Mouse (Mus musculus) thymus, postnatal 4 days (tissue): Measurements from ENCODE around the gene Myo1e.

Experiments
- DNase-seq: peaks from one replicate; pipeline ENCODE4 v3.0.0; 2021

Gene Myo1e

DNA sequence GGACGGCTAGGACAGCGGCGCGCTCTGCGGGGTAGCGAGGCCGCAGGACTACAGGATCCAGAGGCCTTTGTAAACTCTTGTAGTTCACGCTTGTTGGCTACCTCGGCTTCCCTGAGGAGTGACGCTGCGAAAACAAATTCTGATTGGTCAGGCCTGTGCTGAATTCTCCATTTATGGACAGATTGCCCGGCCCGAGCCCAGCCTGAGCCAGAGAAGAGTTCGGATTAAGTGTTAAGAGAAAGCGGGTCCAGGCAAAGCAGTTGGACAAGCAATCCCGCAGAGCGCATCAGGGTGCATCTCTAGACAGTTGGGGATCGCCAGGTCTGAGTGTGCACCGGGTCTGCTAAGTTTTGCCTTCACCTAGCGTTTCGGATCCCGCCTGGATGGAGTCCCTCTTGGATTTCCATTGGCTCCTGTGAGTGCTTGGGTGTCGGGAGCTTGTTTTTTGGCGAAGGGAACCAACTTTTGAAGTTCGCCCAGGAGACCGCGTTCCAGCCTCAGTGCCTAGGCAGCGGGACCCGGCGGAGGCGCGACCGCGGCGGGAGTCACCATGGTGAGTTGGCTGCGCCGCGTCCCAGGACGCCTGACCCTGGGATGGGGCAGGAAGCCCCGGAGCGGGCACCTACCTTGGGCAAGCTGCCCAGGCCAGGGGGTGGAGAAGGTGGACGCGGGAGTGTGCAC lies at the start of gene Myo1e:
Gene Myo1e (plus strand): TSS at position 200 of the 681 bp plus-strand sequence.
- DNase-seq, result peak; percentile 45

DNA sequence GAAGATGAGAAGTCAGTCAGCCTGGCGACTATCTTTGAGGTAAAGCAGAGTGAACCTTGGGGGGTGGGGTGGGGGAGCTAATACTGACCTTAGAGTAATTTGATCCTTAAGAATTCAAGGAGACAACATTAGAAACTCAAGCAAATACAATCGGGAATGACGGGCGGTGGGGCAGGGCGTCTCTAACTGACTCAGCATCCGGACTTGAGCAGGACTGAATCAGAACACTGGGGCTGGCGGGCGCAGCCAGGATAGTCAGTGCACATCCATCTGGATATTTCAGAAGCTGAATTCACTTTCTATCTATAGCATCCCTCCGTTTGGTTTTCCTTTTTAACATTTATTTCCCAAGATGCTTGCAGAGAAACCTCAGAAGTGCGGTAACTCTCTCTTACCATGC lies 47.1 kb upstream of the Myo1e start:
- DNase-seq, result no peak

DNA sequence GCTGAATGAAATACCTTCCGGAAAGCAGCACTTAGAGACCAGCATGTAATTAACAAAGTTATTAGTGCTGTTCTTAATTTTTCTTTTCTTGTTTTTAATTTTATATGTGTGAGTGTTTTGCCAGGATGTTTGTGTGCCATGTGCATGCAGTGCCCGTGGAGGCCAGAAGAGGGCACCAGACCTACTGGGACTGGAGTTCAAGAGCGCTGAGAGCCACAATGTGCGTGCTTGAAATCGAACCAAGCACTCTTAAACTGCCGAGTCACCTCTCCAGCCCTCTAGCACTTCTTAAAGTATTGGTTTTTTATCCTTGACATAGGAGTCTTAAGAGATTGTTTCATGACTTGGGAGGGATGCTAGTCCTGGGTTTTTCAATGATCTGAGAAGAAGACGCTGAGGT lies 38.2 kb upstream of the Myo1e start:
- peak; percentile 56 for DNase-seq

DNA sequence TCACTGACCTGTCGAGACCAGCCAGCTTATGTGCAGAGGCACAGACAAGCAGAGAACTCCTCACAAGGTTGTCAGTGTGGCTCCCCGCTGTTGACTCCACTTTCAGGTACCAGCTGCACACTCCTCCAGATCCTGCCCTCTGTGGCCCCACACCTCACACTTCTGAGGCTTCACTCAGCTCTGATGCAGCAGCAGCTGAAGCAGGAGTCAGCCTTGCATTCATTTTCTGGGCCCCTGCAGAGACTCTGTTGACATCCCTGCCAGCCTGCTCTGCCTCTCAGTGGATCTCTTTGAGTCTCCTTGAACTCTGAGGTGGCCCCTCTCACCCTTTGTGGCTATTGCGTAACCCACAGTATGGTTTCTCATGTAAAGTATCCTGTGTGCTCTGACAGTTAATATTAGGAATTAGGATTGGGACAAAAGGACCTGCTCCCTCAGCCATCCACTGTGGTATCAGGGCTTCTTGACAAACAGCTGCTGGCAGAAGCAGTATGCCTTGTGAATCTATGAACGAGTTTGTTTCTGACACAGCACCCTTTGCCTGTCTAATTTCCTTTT lies 32.8 kb upstream of the Myo1e start:
- peak; percentile 24 for DNase-seq

DNA sequence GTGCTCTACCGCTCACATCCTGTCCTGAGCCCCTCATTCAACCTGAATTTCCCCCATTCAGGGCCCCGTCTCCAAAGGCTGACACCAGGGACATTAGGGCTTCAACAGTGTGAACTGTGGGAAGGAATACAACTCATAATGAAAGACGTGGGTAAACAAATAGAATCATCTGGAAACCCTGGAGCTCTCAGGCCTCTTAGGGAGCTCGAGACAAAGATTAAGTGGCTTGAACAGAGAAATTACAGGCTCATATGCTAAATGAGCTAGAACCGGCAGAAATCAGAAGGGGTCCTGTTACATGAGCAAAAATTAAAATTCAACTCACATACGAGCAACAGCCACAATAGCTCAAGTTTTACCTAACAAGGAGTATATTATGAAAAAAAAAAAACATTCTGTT lies 32.3 kb upstream of the Myo1e start:
- no peak for DNase-seq

DNA sequence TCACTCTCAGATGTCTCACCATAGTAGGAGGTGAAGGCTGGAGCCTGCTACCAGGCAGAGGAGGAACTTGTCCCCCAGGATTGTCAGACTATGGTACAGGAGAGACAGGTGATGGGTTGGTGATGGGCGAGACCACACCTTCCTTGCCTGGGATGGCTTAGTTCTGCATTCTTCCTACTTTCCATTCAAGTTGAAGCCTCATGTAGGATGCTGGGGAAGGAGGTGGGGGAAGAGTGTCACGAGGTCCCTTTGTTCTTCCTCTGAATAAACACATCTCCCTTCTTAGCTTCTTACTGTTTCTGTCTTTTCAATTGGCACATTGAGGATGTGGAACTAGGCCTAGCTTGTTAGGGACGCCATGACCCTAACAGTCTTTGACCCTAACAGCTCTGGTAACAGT lies 30.9 kb upstream of the Myo1e start:
- DNase-seq, result no peak

DNA sequence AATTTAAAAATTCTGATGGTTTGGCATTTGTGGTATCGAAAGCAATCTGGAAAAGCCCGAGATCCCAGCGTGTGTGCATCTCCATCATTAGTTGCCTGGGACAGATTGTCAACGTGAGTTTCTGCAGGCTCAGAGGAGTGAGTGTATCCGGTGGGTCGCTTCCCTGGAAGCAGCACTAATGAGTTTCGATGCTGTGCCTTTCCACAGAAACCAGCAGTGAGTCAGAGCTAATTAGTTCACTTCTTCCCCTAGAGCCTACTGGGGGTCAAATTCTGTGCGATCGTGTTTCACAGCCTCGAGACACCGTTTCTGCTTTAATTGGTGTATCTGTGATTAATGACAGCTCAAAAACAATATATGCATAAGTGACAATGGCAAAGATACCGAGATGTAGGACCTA lies 25.4 kb upstream of the Myo1e start:
- no peak for DNase-seq

DNA sequence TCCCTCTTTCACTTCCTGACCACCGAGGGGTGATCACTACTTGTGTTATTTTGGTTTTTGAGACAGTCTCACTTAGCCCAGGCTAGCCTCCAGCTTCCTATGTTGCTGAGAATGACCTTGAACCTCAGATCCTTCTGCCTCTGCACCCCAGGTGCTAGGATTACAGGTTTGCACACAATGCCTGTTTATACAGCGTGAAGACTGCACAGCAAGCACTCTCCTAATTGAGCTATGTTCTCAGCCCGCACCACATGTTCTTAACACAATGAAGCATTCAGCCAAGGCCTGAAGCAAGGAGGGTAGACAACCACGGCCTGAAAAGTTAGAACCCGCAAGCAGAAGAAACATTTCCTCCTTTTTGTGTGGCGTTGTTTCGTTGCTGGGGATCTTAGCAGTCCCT lies 24.5 kb upstream of the Myo1e start:
- no peak for DNase-seq

DNA sequence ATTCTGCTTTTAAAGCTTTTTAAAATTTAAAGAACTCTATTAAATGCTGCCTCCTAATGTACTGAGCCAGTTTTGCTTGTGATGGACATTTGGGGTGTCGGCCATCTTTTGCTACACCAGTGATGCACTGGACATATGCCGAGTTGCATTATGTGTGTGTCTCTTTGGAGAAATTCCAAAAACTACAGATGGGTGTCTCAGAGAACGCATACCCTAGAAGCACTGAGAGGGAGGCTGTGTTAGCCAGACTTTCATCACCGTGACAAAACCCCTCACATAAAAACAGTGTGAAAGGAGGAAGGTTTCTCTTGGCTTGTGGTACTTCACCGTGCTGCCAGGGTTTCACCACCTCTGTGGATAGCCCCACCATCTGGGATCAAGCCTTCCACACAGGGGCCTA lies 14.8 kb upstream of the Myo1e start:
- no peak for DNase-seq

DNA sequence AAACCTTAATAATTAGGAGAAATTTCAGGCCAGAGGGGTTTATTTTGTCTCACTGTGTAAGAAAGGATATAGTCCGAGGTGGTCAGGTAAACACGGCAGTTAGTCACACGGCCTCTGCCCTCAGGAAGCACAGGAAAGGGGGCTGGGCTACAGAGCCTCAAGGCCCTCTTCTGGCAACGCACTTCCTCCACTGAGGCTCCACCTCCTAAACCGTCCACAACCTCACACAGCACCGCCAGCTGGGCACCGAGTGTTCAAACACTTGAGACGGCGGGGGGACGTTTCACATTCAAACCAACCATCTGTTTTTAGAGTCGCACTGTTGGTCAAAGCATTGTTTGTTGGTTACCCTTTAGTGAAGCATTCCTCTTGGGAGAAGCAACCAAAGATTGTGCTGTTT lies 12.5 kb upstream of the Myo1e start:
- no peak for DNase-seq

DNA sequence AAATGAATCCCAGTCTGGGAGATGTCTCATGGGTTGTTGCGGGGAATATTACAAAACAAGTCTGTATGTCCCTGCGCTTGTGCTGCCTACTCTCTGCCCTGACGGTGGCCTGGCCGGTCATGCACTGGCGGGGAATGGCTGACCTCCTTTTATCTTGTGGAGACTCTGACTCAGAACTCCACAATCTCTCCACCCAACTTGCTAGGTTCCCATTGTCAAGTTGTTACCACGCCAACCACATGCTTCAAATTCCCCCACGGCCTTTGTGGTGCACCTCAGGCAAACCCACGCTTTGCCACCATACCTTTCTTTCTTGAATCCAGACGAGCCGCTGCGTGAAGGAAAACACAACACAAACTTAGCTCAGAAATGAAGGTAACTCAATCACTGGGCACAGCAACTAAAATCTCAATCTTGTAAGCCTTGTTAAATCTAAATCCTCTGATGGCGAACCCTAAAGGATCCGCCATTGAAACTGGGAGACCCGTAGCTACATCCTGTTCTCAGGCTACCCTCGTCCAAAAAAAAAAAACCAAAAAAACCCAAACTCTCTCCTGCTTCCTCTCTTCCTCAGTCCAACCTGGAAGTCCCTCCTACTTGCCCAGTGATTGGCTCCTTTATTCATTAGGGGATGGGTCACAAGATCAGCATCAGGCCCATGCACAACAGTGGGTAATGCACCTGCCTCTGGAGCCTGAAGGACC lies 10.0 kb upstream of the Myo1e start:
- no peak for DNase-seq

DNA sequence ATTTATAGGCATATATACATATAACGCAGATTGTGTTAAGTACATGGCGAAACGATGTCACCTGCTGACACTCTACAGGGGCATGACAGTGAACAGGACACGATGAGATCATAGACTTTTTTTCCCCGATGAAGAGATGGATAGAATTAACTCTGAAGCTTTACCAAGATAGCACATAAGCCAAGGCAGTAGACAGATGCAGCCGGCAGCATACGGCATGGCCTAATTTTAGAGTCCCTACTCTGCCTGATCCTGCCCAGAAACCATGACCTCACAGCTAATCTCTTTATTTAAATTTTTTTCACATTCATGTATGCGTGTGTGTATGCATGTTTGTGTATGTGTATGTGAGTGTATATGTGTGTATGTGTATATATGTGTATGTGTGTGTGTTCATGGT lies 9.2 kb upstream of the Myo1e start:
- DNase-seq, result no peak

DNA sequence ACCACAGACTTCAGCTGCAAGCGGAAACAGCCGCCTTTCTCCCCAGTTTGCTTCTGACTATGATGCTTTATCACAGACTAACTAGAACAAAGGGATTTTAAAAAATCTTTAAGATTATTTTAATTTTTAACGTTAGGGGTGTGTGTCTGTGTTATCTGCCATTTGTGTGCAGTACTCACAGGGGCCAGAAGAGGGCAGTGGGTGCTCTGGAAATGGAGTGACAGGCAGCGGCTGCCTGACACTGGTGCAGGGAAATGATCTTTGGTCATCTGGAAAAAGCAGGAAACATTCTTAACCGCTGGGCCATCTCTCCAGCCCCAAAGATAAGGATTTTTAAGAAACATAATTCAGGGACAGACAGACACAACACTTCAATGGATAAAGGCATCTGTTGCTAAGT lies 4.4 kb upstream of the Myo1e start:
- DNase-seq, result peak; percentile 72

DNA sequence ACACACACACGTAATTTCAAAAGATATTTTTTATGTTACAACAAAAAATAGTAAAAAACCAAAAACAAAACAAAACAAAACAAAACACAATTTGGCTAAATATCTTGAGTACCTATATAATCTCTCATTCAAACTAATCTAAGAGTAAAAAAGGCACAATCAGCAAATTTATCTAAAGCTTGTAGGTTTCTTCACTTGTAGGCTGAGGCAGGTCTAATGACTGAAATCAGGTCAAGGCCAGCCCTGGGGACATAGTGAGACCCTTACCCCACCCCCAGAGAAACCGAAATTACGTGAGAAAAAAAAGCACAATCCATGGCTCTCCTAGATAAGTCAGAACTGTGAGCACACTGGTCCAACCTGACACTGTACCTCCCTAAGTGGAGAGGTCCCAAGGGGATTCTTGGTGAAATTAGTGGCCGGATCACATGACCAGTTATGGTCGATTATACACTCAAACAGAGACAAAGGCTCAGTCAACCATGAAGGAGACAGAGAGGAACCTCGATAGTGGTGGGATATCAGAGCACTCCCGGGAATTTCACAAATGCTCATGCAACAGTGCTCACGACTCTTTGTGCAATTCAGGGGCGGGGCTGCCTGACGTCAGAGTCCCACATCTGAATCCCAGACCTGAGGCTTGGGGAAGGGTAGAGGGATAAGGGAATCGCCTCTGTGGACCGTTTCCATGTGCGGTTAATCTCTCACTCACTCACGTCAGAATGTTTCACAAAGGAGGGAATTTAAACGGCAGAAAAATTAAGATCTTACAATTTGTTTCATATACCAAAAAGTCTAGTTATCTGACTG lies 3.7 kb upstream of the Myo1e start:
- DNase-seq, result no peak

DNA sequence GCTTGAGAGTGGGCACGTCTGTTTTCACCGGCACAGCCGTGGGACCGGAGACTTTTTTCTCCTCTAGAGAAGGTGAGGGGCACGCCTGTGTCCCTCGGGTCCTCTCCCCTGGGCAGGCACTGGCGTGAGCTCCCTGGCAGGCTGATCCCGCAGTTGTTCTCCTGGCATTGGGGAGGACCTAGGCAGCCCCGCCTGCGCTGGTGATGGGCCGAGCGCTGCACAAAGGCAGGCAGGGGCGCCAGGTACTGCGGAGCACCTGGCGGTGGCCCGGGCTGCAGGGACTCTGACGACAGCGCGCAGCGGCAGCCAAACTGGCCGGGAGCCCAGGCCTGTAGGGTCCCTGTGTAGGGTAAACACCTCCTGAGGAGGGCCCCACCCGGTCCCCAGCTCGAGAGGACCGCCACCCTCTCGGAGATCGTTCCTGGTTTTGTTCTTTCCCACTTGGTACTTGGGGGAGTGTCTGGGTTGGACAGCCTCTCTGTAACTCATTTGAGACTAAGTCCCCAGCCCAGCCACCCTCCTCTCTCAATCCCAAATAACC lies 901 bp downstream of the Myo1e start:
- DNase-seq, result peak; percentile 31

DNA sequence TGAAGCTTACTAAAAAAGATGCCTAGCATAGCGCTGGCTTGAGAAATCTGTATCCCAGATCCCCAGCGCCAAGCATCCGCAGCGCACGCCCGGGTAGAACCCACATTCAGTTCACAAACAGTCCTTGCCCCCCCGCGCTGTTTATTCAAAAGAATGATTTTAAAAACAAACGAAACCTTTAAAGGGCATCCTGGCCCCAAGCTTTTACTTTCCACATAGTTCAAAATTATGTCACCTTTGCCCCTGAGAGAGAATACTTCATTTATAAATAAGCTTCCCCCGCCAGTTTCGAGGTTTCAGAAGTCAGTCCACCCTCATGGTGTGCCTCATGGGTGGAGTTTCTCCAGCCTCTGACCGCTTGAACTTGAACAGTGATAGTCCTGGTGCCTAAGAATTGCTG lies 1.6 kb downstream of the Myo1e start:
- DNase-seq, result no peak

DNA sequence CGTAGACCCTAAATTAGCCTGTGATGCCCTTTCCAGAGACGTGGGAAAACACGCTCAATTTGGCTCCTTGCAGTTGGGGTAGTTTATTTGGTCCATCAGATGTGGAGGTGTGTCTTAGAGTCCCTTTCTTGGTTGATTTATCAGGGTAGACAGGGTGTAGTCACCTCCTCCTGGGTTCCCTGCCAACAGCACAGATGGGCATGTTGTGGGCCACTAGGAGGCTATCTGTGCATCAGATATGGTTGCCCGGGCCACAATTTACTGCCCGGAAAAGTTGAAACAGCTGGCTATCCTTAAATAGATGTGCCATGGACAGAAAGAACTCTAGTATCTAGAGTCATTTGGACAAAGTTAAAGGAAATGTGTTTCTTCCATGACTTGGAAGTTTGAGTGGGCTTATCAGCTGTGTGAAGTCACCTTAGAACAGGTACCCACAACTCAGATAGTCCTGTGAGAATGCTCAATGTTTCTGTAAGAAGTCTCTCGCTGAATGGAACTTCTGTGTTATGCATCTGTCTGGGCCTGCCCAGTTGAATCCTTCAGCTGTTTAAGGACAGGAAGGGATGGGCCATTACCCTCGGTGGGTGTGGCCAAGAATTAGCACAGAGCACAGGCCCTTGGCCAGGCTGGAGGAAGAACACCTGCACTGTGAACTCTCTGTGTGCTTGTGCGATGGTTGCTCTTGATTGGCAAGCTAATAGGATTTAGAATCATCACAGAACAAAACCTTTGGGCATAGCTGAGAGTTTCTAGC lies 2.3 kb downstream of the Myo1e start:
- DNase-seq, result no peak

DNA sequence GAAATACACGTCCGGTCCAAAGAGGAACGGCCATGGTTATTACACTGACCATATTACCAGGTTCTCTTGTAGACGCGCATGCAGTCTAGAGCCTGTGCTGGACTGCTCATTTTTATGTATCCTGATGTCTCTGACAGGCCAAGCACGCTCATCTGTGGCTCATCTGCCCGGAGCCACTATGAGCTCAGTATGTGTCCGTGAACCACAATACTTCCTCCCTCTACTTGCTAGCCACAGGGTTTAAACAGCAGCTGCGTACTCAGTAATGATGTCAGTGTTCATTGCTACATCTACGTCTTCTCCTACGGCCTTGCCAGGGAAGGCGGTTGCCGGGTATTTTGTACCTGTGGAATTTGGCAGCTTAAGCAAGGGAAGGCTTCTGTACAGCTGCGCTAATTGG lies 4.5 kb downstream of the Myo1e start:
- DNase-seq, result no peak

DNA sequence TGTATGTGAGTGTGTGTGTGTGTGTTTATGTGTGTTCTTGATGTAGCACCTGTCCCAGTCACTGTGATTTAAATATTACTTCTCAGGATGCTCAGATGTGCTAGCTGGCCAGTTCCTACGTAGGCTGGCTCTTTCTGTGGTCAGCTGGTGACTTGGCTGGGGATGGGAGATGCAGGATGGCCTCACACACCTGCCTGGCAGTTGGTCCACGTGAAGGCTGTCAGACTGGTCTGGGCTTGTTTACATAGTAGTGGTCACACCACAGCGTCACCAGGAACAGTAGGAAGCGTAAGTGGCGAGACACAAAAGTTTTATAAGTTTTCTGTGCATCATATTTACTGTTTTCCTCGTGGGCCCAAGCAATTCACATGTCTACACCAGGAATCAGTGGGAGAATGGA lies 9.4 kb downstream of the Myo1e start:
- no peak for DNase-seq

DNA sequence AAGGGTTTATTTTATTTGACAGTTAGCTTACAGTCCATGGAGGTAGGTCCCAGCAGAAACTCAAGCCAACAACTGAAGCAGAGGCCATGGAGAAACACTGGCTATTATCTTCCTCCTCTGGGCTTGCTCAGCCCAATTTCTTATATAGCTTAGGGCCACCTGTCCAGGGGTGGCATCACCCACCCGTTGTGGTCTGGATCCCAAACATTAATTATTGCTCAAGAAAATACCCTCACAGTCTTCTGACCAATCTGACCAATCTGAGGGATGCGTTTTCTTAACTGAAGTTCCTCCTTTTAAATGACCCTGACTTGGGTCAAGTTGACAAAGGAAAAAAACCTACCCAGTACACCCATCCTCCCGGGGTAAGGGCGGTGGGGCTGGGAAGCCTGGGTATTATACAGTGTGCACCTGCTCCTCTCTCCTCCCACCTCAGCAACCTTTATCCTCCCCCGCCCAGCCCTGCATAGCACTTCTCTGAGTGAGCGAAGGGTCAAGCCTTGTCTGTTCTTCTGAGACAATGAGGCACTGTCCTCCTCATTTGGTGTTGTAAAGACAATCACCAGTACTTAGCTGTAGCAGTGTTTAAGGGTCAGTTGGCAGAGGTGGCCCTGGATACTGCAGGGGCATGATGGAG lies 12.3 kb downstream of the Myo1e start:
- DNase-seq, result no peak

DNA sequence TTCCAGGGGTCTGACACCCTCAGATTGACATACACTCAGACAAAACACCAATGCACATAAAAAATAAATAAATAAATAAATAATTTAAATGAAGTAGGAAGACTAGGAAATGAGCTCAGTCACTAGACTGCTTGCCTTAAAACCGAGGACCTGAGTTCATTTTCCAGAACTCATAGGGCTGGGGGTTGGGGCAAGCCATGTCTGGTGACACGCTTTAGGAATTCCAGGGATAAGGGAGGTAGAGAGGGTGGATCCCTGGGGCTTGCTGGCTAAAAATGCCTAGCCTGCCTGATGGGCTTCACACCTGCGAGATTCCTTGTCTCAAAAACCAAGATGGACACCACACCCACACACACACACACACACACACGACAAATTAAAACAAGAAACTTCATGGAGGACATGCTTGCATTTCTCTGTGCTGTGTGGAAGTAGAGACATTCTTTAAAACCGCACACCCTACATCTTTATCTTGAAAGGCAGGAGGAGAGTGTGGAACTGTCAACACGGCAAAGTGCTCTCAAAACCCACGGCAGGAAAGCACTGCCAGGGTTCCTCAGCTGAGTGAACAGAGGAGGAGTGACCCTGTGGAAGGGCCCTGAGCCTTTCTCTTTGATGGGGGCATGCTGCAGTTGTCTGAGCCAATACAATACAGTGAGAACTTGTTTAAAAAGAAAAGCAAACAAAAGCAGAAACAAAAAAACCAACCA lies 13.5 kb downstream of the Myo1e start:
- DNase-seq, result no peak

DNA sequence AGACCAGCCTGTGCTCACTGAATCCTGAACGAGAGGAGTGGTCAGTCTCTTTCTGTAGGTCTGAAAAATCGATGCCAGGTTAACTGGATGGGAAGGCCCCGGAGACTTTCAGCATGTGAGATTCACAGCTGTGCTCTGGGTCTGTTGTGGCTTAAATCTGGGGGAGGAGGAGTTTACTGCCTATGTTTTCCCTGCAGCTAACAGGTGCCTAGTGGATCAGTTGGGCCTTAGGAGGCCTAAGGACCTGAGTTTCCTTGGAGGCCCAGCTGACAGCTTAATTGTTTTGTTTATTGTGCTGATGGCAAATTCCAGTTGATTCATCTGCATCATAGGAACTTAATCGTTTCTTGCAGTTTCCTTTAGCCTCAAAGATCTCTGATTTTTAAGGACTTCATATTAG lies 16.0 kb downstream of the Myo1e start:
- DNase-seq, result no peak
